Mouse (Mus musculus): ENCODE results near the gene Csnk2a2. TPM values are rescaled to one million over a fixed set of nuclear protein-coding genes. Genes with fewer than 3 reads are reported as not detected.

Gene Csnk2a2
- polyA plus RNA-seq (2015; fragmentation: Nextera tagmentation; extraction: Ambion mirVana) = 11.7 and 12.7 TPM in 2 replicates

GRCm38 (mm10) chr8:95490006-95490405 lies at the start of gene Csnk2a2:
TSS of gene Csnk2a2 (minus strand) at chr8:95490039.
- ATAC-seq = no peak
- 82% methylated on average over 5 of the region's 5 CpGs for WGBS

GRCm38 (mm10) chr8:95539487-95539886 lies 49.6 kb upstream of the Csnk2a2 start:
- ATAC-seq = no peak
- Histone ChIP-seq H3K9ac (no peak overlapping the region), H3K9me3 (replicated peaks) (no peaks in the 10 kb centered on the region; the same call in 1 of the 2 replicates), H3K36me3 (ENCODE audit: poor library complexity, severe bottlenecking) (no peaks in the 10 kb centered on the region), H3K4me2 (no peak overlapping the region), H3K4me3 (no peak overlapping the region), H3K27me3 (no peaks in the 10 kb centered on the region), H3K4me1 (no peaks in the 10 kb centered on the region), H3K27ac (no peak overlapping the region)
- WGBS = 86% methylated on average over 5 of the region's 5 CpGs

More at GRCm38 (mm10) chr8:95490006-95490405, at the start of gene Csnk2a2:
- H3K27ac ChIP-seq = peak within 1 kb of the TSS; percentile 54
- H3K9ac ChIP-seq = peak within 1 kb of the TSS; percentile 97
- no peaks in the 10 kb centered on the region for H3K27me3 ChIP-seq
- H3K36me3 ChIP-seq (ENCODE audit: poor library complexity, severe bottlenecking) = peaks cover 17% of the 10 kb centered on the region
- peaks cover 19% of the 10 kb centered on the region for H3K4me1 ChIP-seq
- no peaks in the 10 kb centered on the region for H3K9me3 ChIP-seq (replicated peaks)
- peak within 1 kb of the TSS; percentile 96 for H3K4me2 ChIP-seq
- peak within 1 kb of the TSS; percentile 98 for H3K4me3 ChIP-seq

- peak within 1 kb of the TSS; percentile 49 for H3K4me3 ChIP-seq
- H3K9ac ChIP-seq = peak within 1 kb of the TSS; percentile 60
- no peaks in the 10 kb centered on the region for H3K9me3 ChIP-seq (replicated peaks)
- H3K4me1 ChIP-seq = peaks cover 12% of the 10 kb centered on the region
- peak within 1 kb of the TSS; percentile 81 for H3K4me2 ChIP-seq
- ATAC-seq = peak; percentile 91
- H3K36me3 ChIP-seq (ENCODE audit: poor library complexity, severe bottlenecking) = no peaks in the 10 kb centered on the region
- WGBS = 7% methylated on average over 33 of the region's 33 CpGs
- no peak within 1 kb of the TSS for H3K27ac ChIP-seq
- no peaks in the 10 kb centered on the region for H3K27me3 ChIP-seq
Observed at GRCm38 (mm10) chr8:95533584-95534387, 43.9 kb upstream of the Csnk2a2 start, which contains the start of gene Ccdc113. TSS of gene Ccdc113 (plus strand) at chr8:95534085.

GRCm38 (mm10) chr8:95532206-95532605 lies 42.4 kb upstream of the Csnk2a2 start:
- ATAC-seq = no peak
- Histone ChIP-seq H3K4me2 (no peak overlapping the region), H3K9ac (no peak overlapping the region), H3K36me3 (ENCODE audit: poor library complexity, severe bottlenecking) (no peaks in the 10 kb centered on the region), H3K9me3 (replicated peaks) (no peaks in the 10 kb centered on the region), H3K27ac (no peak overlapping the region), H3K4me1 (peaks cover 12% of the 10 kb centered on the region), H3K4me3 (no peak overlapping the region), H3K27me3 (no peaks in the 10 kb centered on the region)
- WGBS = 55% methylated on average over 4 of the region's 4 CpGs

GRCm38 (mm10) chr8:95528750-95529310 lies 39.0 kb upstream of the Csnk2a2 start:
- H3K9ac ChIP-seq = no peak overlapping the region
- ATAC-seq = no peak
- H3K36me3 ChIP-seq (ENCODE audit: poor library complexity, severe bottlenecking) = no peaks in the 10 kb centered on the region
- 59% methylated on average over 9 of the region's 9 CpGs for WGBS
- H3K4me2 ChIP-seq = no peak overlapping the region
- H3K27ac ChIP-seq = no peak overlapping the region
- H3K4me3 ChIP-seq = no peak overlapping the region
- no peaks in the 10 kb centered on the region for H3K9me3 ChIP-seq (replicated peaks)
- no peaks in the 10 kb centered on the region for H3K27me3 ChIP-seq
- H3K4me1 ChIP-seq = peaks cover 8% of the 10 kb centered on the region; the same call in 1 of the 2 replicates

- no peaks in the 10 kb centered on the region for H3K36me3 ChIP-seq (ENCODE audit: poor library complexity, severe bottlenecking)
- no peaks in the 10 kb centered on the region for H3K27me3 ChIP-seq
- no peak overlapping the region for H3K9ac ChIP-seq
- no peak overlapping the region for H3K27ac ChIP-seq
- H3K9me3 ChIP-seq (replicated peaks) = no peaks in the 10 kb centered on the region
- no peak for ATAC-seq
- 0 out of 2 replicates have a peak, but pooled peaks cover 5% of the 10 kb centered on the region for H3K4me1 ChIP-seq
- 74% methylated on average over 10 of the region's 10 CpGs for WGBS
- H3K4me2 ChIP-seq = no peak overlapping the region
- no peak overlapping the region for H3K4me3 ChIP-seq
Observed at GRCm38 (mm10) chr8:95528194-95528593, 38.4 kb upstream of the Csnk2a2 start.

- Histone ChIP-seq H3K27me3 (no peaks in the 10 kb centered on the region), H3K4me1 (no peaks in the 10 kb centered on the region), H3K9ac (no peak overlapping the region), H3K36me3 (ENCODE audit: poor library complexity, severe bottlenecking) (no peaks in the 10 kb centered on the region), H3K4me2 (no peak overlapping the region), H3K4me3 (no peak overlapping the region), H3K27ac (no peak overlapping the region), H3K9me3 (replicated peaks) (no peaks in the 10 kb centered on the region)
- 87% methylated on average over 4 of the region's 4 CpGs for WGBS
- ATAC-seq = no peak
Observed at GRCm38 (mm10) chr8:95523991-95524390, 34.2 kb upstream of the Csnk2a2 start.

GRCm38 (mm10) chr8:95516928-95517327 lies 27.1 kb upstream of the Csnk2a2 start:
- Histone ChIP-seq H3K4me3 (no peak overlapping the region), H3K4me2 (no peak overlapping the region), H3K9me3 (replicated peaks) (no peaks in the 10 kb centered on the region), H3K9ac (no peak overlapping the region), H3K27ac (no peak overlapping the region), H3K4me1 (no peaks in the 10 kb centered on the region), H3K27me3 (no peaks in the 10 kb centered on the region), H3K36me3 (ENCODE audit: poor library complexity, severe bottlenecking) (no peaks in the 10 kb centered on the region)
- ATAC-seq = no peak
- 87% methylated on average over 6 of the region's 6 CpGs for WGBS

- Histone ChIP-seq H3K4me1 (no peaks in the 10 kb centered on the region), H3K4me3 (no peak overlapping the region), H3K9ac (no peak overlapping the region), H3K4me2 (no peak overlapping the region), H3K27me3 (no peaks in the 10 kb centered on the region), H3K36me3 (ENCODE audit: poor library complexity, severe bottlenecking) (no peaks in the 10 kb centered on the region), H3K27ac (no peak overlapping the region), H3K9me3 (replicated peaks) (no peaks in the 10 kb centered on the region)
- ATAC-seq = no peak
- 81% methylated on average over 4 of the region's 4 CpGs for WGBS
Observed at GRCm38 (mm10) chr8:95513219-95513618, 23.4 kb upstream of the Csnk2a2 start.

- ATAC-seq = no peak
- Histone ChIP-seq H3K4me3 (no peak overlapping the region), H3K4me1 (no peaks in the 10 kb centered on the region), H3K4me2 (no peak overlapping the region), H3K9ac (no peak overlapping the region), H3K36me3 (ENCODE audit: poor library complexity, severe bottlenecking) (no peaks in the 10 kb centered on the region), H3K27me3 (no peaks in the 10 kb centered on the region), H3K9me3 (replicated peaks) (no peaks in the 10 kb centered on the region), H3K27ac (no peak overlapping the region)
- WGBS = 70% methylated on average over 4 of the region's 4 CpGs
Observed at GRCm38 (mm10) chr8:95512257-95512656, 22.4 kb upstream of the Csnk2a2 start.

- Histone ChIP-seq H3K4me2 (no peak overlapping the region), H3K4me1 (no peaks in the 10 kb centered on the region), H3K27me3 (no peaks in the 10 kb centered on the region), H3K36me3 (ENCODE audit: poor library complexity, severe bottlenecking) (no peaks in the 10 kb centered on the region), H3K9ac (no peak overlapping the region), H3K9me3 (replicated peaks) (no peaks in the 10 kb centered on the region), H3K27ac (no peak overlapping the region), H3K4me3 (no peak overlapping the region)
- WGBS = 73% methylated on average over 5 of the region's 5 CpGs
- no peak for ATAC-seq
Observed at GRCm38 (mm10) chr8:95506245-95506644, 16.4 kb upstream of the Csnk2a2 start.

GRCm38 (mm10) chr8:95505606-95506005 lies 15.8 kb upstream of the Csnk2a2 start:
- Histone ChIP-seq H3K27me3 (no peaks in the 10 kb centered on the region), H3K9me3 (replicated peaks) (no peaks in the 10 kb centered on the region), H3K4me2 (no peak overlapping the region), H3K27ac (no peak overlapping the region), H3K4me1 (no peaks in the 10 kb centered on the region), H3K4me3 (no peak overlapping the region), H3K9ac (no peak overlapping the region), H3K36me3 (ENCODE audit: poor library complexity, severe bottlenecking) (no peaks in the 10 kb centered on the region)
- ATAC-seq = no peak
- 86% methylated on average over 3 of the region's 3 CpGs for WGBS
